Mouse (Mus musculus) testis, adult 2 months (tissue): ENCODE results near the gene Flt3. TPM values are rescaled to one million over a fixed set of nuclear protein-coding genes. Genes with fewer than 3 reads are reported as not detected.

Experiments
- H3K27ac ChIP-seq: fragments of 200-500 bp; 2 replicates; pipeline ENCODE4 v1.5.1; 2012; ENCODE audit warnings: low read depth, low read length; ENCODE audit not compliant: control insufficient read depth, insufficient read depth
- H3K27me3 ChIP-seq: fragments of 200-500 bp; 2 replicates; pipeline ENCODE4 v1.6.1; 2012; ENCODE audit warnings: mild to moderate bottlenecking, low read length, moderate library complexity; ENCODE audit not compliant: control insufficient read depth, insufficient read depth
- H3K36me3 ChIP-seq: fragments of 200-500 bp; 2 replicates; pipeline ENCODE4 v1.6.1; 2012; ENCODE audit warnings: mild to moderate bottlenecking, low read length; ENCODE audit not compliant: control insufficient read depth, insufficient read depth
- H3K4me1 ChIP-seq: fragments of 200-500 bp; 2 replicates; pipeline ENCODE4 v1.6.1; 2012; ENCODE audit warnings: low read length; ENCODE audit not compliant: control insufficient read depth, insufficient read depth
- H3K4me3 ChIP-seq: fragments of 200-500 bp; 2 replicates; pipeline ENCODE4 v1.5.1; 2012; ENCODE audit warnings: low read depth, mild to moderate bottlenecking, low read length, moderate library complexity, mixed read lengths; ENCODE audit not compliant: control insufficient read depth
- CTCF ChIP-seq: fragments of 200-500 bp; IDR thresholded peaks from 2 replicates; pipeline ENCODE4 v1.5.1; 2012; ENCODE audit warnings: low read depth, mild to moderate bottlenecking, inconsistent platforms, low read length, moderate library complexity; ENCODE audit not compliant: control insufficient read depth, insufficient read depth, insufficient replicate concordance
- POLR2A ChIP-seq: fragments of 200-500 bp; IDR thresholded peaks from 2 replicates; pipeline ENCODE4 v1.6.1; 2012; ENCODE audit warnings: low read depth, mild to moderate bottlenecking, inconsistent platforms, low read length, moderate library complexity; ENCODE audit not compliant: control insufficient read depth
- polyA plus RNA-seq: library from polyadenylated mRNA; depleted of rRNA; stranded (reverse); fragments of >200 nt; gene quantifications from 2 replicates; pipeline ENCODE4 v1.2.3, GENCODE M21; 2012

The Flt3 gene
- polyA plus RNA-seq, 1 experiment = 1.0 TPM

DNA sequence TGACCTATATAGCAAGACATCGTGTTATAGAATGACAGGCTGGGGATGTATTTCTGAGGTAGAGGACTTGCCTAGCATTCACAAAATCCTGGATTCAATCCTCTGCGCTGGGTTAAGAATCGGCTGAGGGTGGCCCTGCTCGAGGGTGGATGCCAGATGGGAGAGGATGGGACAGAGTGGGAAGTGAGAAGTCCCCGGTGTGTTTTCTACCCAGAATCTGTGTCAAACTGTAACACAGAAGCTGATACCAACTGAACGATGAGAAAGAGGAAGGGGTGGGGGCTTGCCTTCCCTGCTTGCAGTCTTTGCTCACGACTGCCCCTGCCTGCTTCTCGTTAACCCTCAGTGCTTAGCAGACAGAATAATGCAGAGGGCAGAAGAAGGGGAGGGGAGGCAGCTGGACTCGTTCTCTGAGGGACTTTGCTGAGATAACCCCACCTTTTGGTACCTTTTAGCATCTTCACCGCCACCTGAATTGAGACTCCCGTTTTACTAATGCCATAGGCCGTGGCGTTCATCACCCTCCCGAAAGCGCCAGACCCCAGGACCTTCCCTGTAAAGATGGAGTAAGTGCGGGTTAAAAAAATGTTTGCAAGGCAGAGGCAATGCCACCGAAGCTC lies 46.0 kb downstream of the Flt3 start:
- TF ChIP-seq POLR2A (no peak), CTCF (no peak)
- peaks cover 5% of the 10 kb centered on the region; the same call in 1 of the 2 replicates for H3K4me1 ChIP-seq

DNA sequence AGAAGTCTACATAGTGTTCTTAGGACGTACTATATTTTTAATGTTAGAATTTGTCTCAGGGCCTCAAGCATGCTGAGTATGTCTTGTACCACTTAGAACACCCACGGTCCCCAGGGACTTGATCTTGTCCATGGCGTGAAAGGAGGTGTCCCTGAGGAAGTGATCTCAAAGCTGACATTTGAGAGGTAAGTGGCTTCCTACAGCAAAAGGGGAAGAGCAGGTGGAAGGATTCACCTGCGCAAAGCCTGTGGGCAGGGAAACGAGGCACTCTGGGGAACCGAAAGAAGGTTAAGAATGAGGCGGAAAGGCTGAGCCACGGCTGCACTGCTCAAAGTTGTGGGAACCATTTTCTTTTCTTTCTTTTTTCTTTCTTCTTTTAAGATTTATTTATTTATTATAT lies 48.4 kb downstream of the Flt3 start:
- no peaks in the 10 kb centered on the region for H3K36me3 ChIP-seq
- TF ChIP-seq CTCF = no peak
- no peak for TF ChIP-seq POLR2A
- H3K27me3 ChIP-seq = no peaks in the 10 kb centered on the region
- H3K4me3 ChIP-seq = no peak overlapping the region
- no peak overlapping the region for H3K27ac ChIP-seq
- H3K4me1 ChIP-seq = no peaks in the 10 kb centered on the region; the same call in 1 of the 2 replicates

More for the DNA sequence above, 46.0 kb downstream of the Flt3 start:
- Histone ChIP-seq H3K36me3 (no peaks in the 10 kb centered on the region), H3K27me3 (no peaks in the 10 kb centered on the region), H3K4me3 (no peak overlapping the region), H3K27ac (no peak overlapping the region)

GRCm38 (mm10) chr5:147345981-147346380 lies 54.3 kb downstream of the Flt3 start:
- no peaks in the 10 kb centered on the region for H3K36me3 ChIP-seq
- no peak for TF ChIP-seq POLR2A
- no peak for TF ChIP-seq CTCF
- no peak overlapping the region for H3K4me3 ChIP-seq
- H3K27me3 ChIP-seq = no peaks in the 10 kb centered on the region
- no peaks in the 10 kb centered on the region for H3K4me1 ChIP-seq
- no peak overlapping the region for H3K27ac ChIP-seq

- no peaks in the 10 kb centered on the region for H3K27me3 ChIP-seq
- no peak overlapping the region for H3K4me3 ChIP-seq
- TF ChIP-seq CTCF (no peak), POLR2A (no peak)
- H3K4me1 ChIP-seq = no peaks in the 10 kb centered on the region
- H3K27ac ChIP-seq = no peak overlapping the region
- H3K36me3 ChIP-seq = no peaks in the 10 kb centered on the region
These were observed 56.4 kb downstream of the Flt3 start for GRCm38 (mm10) chr5:147343904-147344303.

GRCm38 (mm10) chr5:147342901-147343300 lies 57.4 kb downstream of the Flt3 start:
- no peak overlapping the region for H3K27ac ChIP-seq
- no peak overlapping the region for H3K4me3 ChIP-seq
- H3K36me3 ChIP-seq = no peaks in the 10 kb centered on the region
- TF ChIP-seq CTCF = no peak
- no peak for TF ChIP-seq POLR2A
- H3K27me3 ChIP-seq = no peaks in the 10 kb centered on the region
- no peaks in the 10 kb centered on the region for H3K4me1 ChIP-seq

DNA sequence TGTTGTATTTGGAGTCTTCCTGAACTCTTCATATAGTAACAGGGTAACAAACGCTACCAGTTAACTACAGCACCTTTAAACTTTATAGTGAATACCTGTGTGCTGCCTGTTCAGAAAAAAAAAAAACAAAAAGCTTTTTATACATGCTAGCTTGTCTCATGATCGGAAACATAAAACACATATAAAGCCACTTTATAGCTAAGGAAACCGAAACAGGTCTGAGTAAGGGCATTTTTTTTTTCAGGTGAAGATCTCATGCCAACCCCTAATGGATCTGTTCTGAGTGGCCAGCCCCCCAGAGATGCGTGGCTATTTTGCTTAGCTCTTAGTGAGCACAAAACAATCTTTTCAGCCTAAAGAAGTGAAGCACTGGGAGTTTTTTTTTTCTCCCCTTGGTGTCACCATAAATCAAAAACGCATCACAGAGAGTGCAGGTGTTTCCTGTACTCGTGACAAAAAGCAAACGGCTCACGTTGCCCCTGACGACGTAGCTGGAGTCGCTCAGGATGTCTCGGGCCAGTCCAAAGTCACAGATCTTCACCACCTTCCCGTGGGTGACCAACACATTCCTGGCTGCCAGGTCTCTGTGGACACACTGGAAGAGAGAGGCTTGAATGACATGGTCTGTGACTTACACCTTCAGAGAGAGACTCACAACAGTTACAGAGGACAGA lies 59.4 kb downstream of the Flt3 start:
- H3K36me3 ChIP-seq = no peaks in the 10 kb centered on the region
- no peak for TF ChIP-seq POLR2A
- no peak for TF ChIP-seq CTCF
- no peak overlapping the region for H3K4me3 ChIP-seq
- no peaks in the 10 kb centered on the region for H3K4me1 ChIP-seq
- no peak overlapping the region for H3K27ac ChIP-seq
- H3K27me3 ChIP-seq = no peaks in the 10 kb centered on the region

GRCm38 (mm10) chr5:147339560-147339959 lies 60.7 kb downstream of the Flt3 start:
- Histone ChIP-seq H3K4me3 (no peak overlapping the region), H3K27ac (no peak overlapping the region), H3K4me1 (no peaks in the 10 kb centered on the region), H3K36me3 (no peaks in the 10 kb centered on the region), H3K27me3 (no peaks in the 10 kb centered on the region)
- no peak for TF ChIP-seq CTCF
- TF ChIP-seq POLR2A = no peak
